Mouse (Mus musculus) heart, postnatal 0 days (tissue): ENCODE measurements around the gene Tor3a.

Source experiments
- CTCF ChIP-seq: IDR thresholded peaks from 2 replicates; pipeline ENCODE4 v1.5.1; 2016; ENCODE audit warnings: antibody characterized with exemption, control low read depth, low read depth
- EP300 ChIP-seq: IDR thresholded peaks from 2 replicates; pipeline ENCODE4 v1.6.1; 2016; ENCODE audit warnings: antibody characterized with exemption, low read depth

- TF ChIP-seq CTCF, result no peak
- TF ChIP-seq EP300, result no peak
These were observed 29.2 kb downstream of the Tor3a start for GRCm38 (mm10) chr1:156644780-156645523.
